Mouse (Mus musculus) effector memory CD4-positive, alpha-beta T cell, adult 5 months (primary cell): ENCODE data around the gene Gm4187. TPM values are rescaled to one million over a fixed set of nuclear protein-coding genes. Genes with fewer than 3 reads are reported as not detected.

Experiments used
- polyA plus RNA-seq: library from polyadenylated mRNA; unstranded; fragments of 100-300 nt; shearing (Covaris generic); gene quantifications from one replicate; pipeline ENCODE4 v1.2.1, GENCODE M21; 2017

Gene Gm4187
- polyA plus RNA-seq = not detected

DNA sequence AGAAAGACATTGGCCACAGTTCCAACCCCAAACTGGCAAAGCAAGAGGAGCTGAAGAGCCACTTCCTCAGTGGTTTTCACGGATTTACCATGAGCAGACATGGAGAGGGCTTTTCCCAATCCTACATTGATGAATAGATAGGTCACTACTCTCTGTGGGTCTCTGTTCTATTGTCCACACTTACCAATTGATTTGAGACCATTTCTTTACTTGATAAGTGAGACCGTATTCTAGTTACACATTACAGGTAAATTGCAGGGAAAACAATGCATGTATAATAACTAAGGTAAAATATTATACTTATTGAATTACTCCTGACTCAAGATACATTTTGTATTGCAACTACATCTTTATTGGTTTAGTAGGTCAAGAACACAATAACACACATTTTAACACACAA lies at the start of gene Gm4187:
TSS of gene Gm4187 (minus strand) at position 101 of the 400 bp plus-strand sequence.

DNA sequence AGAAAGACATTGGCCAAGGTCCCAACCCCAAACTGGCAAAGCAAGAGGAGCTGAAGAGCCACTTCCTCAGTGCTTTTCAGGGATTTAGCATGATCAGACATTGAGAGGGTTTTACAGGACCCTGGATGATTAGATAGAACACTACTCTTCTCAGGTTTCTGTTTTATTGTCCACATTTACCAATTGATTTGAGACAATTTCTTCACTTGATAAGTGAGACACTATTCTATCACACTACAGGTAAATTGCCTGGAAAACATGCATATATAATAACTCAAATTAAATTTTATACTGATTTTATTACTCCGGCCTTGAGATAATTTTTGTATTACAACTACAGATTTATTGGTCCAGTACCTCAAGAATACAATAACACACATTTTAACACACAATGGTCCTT lies 41.4 kb upstream of the Gm4187 start, which contains the start of gene Gm8660:
TSS of gene Gm8660 (minus strand) at position 101 of the 400 bp plus-strand sequence.

Other genes with a start within 250 kb of the Gm4187 start
- not detected for gene Gm16451, start 211.5 kb downstream of the Gm4187 start, polyA plus RNA-seq
- gene Gm10666, start 195.0 kb downstream of the Gm4187 start, polyA plus RNA-seq = not detected
- not detected for gene Vmn1r142, start 165.7 kb downstream of the Gm4187 start, polyA plus RNA-seq
- not detected for gene Vmn1r143, start 140.3 kb downstream of the Gm4187 start, polyA plus RNA-seq
- not detected for gene Gm8653, start 128.5 kb downstream of the Gm4187 start, polyA plus RNA-seq
- gene Gm8453, start 100.2 kb downstream of the Gm4187 start, polyA plus RNA-seq = not detected
- not detected for gene Gm8660, start 41.3 kb upstream of the Gm4187 start, polyA plus RNA-seq
- gene Vmn1r148, start 83.9 kb upstream of the Gm4187 start, polyA plus RNA-seq = not detected
- not detected for gene Vmn1r149, start 108.5 kb upstream of the Gm4187 start, polyA plus RNA-seq
- gene Gm10665, start 134.4 kb upstream of the Gm4187 start, polyA plus RNA-seq = 0.65 TPM
- gene Vmn1r151, start 170.0 kb upstream of the Gm4187 start, polyA plus RNA-seq = not detected
- 1.1 TPM for gene Vmn1r152, start 193.2 kb upstream of the Gm4187 start, polyA plus RNA-seq
- not detected for gene Gm8677, start 205.2 kb upstream of the Gm4187 start, polyA plus RNA-seq
- gene Gm4201, start 235.6 kb upstream of the Gm4187 start, polyA plus RNA-seq = not detected